Mouse (Mus musculus) C2C12 (cell line): ENCODE results near the gene Ift81.

ENCODE experiments used
- CTCF ChIP-seq: IDR thresholded peaks from one replicate; pipeline ENCODE4 v1.5.1; 2011; ENCODE audit not compliant: control insufficient read depth, insufficient read depth, insufficient read length
- MAX ChIP-seq: IDR thresholded peaks from one replicate; pipeline ENCODE4 v1.6.1; 2011; ENCODE audit warnings: mild to moderate bottlenecking, control low read depth
- MYOG ChIP-seq: IDR thresholded peaks from one replicate; pipeline ENCODE4 v1.6.1; 2011; ENCODE audit not compliant: control insufficient read depth, insufficient read length; ENCODE audit errors: extremely low read depth
- USF1 ChIP-seq: IDR thresholded peaks from one replicate; pipeline ENCODE4 v1.6.1; 2011; ENCODE audit warnings: low read depth, mild to moderate bottlenecking, control low read depth, moderate library complexity

DNA sequence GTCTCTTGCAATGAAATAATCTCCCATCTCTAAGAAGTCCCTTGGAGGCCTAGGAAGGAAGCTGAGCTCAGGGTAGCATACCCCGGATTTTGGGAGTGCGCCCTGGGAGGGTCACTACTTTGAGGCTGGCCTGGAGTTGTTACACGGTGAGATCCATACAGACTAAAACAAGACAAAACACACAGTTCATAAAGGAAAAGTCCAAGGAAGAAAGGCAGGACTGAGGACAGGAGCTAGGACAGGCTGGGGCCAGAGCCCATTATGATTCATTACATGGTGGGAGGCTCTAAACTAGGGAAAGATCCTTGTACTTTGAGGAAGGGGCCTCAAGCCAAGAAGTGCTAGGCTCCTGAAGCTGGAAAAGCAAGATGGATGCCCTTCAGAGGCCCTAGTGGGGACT is 85.7 kb downstream of the Ift81 start:
- no peak for TF ChIP-seq MYOG
- TF ChIP-seq CTCF, result no peak
- no peak for TF ChIP-seq USF1
- no peak for TF ChIP-seq MAX
